Mouse (Mus musculus): ENCODE results near the gene Arpc3. TPM values are rescaled to one million over a fixed set of nuclear protein-coding genes. Genes with fewer than 3 reads are reported as not detected.
"Not testable (repeated sequence)": the region's sequence is repeated elsewhere in the genome, so short reads cannot be mapped to it uniquely, and the experiment has no call there.

Gene Arpc3
- polyA plus RNA-seq, 1 experiment from 2014 or later = 147 TPM

DNA sequence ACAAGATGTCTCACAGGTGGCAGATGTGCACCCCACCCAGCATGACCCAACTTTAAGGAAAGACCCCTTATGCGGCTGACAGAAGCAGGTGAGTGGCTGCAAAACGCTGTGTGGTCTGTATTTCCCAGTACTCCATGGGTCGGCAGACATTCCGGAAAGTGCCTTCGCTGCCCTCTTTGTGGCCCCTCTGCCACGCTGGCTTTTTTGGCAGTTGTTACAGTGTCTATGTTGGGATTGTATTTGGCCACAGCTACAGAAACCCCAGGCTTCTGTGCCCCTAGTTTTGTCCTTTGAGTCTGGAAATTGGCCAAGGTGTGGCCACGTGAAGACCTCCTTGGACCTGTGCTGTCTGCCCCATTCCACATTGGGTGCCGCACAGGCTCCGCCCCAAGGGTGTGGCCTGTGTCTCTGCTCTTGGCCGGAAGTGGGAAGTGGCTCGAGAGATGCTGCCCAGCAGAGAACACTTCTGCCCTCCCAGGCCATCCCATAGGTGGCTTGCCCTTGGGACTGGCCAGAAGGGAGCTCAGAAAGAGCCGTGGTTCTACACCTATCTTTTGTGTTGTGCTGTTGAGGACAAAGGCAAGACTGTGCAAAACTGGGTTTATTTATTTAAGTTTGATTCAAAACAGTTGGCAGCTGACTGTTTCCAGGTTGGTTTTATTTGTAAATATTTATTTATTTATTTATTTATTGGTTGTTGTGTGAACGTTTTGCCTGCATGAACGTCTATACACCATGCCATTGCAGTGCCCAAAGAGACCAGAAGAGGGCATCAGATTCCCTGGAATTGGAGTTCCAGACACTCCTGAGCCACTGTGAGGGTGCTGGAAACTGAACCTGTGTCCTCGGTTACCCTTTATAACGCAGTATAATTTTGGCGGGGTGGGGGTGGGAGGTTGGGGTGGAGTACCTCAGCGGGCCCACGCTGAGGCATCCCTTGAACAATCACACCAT, 18.3 kb downstream of the Arpc3 start:
- H3K4me3 ChIP-seq (ENCODE audit: low read depth, low read length) = no peak overlapping the region
- H3K9ac ChIP-seq (ENCODE audit: low read length) = no peak overlapping the region
- H3K27ac ChIP-seq (replicated peaks) = no peak overlapping the region
- ATAC-seq (ENCODE audit: low FRiP score, low TSS enrichment) = no peak
- WGBS = 87% methylated on average over 19 of the region's 19 CpGs
- peak; percentile 49 for TF ChIP-seq CTCF (IDR thresholded peaks at IDR 0.05; ENCODE audit: low read depth)
- no peak for TF ChIP-seq EP300 (optimal IDR thresholded peaks at IDR 0.05)
- H3K27me3 ChIP-seq (ENCODE audit: control insufficient read depth, insufficient read depth, low read length) = no peaks in the 10 kb centered on the region
- H3K4me1 ChIP-seq (replicated peaks; ENCODE audit: control insufficient read depth, insufficient read depth) = no peaks in the 10 kb centered on the region
- H3K4me2 ChIP-seq (replicated peaks; ENCODE audit: low read depth) = no peak overlapping the region
- H3K9me3 ChIP-seq (ENCODE audit: control insufficient read depth, low read length) = no peaks in the 10 kb centered on the region
- H3K36me3 ChIP-seq (ENCODE audit: control insufficient read depth, insufficient read depth, low read length) = peaks cover 7% of the 10 kb centered on the region; the same call in 1 of the 2 replicates
- no peak for DNase-seq (ENCODE audit: low spot score)

DNA sequence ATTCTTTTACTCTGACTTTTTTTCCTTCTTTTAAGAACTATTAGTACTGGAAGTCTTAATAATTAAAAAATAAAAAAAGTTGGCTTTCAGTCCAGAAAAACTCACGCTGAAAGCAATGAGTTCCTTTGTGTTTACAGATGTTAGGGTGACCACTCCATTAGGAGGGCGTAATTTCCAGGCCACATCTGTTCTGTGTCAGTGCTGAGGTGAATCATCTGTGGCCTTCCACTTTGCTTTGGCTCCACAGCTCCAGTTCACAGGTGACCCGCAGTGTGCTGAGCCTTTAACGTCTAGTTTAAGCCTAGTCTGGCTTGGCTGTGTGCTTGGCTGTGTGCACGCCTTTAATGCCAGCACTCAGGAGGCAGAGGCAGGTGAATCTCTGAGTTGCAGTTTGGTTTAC, 20.2 kb downstream of the Arpc3 start:
- ATAC-seq (ENCODE audit: low FRiP score, low TSS enrichment) (no peak), DNase-seq (ENCODE audit: low spot score) (no peak)
- Histone ChIP-seq H3K4me1 (replicated peaks; ENCODE audit: control insufficient read depth, insufficient read depth) (no peaks in the 10 kb centered on the region), H3K4me2 (replicated peaks; ENCODE audit: low read depth) (no peak overlapping the region), H3K27ac (replicated peaks) (no peak overlapping the region), H3K9ac (ENCODE audit: low read length) (no peak overlapping the region), H3K36me3 (ENCODE audit: control insufficient read depth, insufficient read depth, low read length) (no peaks in the 10 kb centered on the region), H3K9me3 (ENCODE audit: control insufficient read depth, low read length) (no peaks in the 10 kb centered on the region), H3K4me3 (ENCODE audit: low read depth, low read length) (no peak overlapping the region), H3K27me3 (ENCODE audit: control insufficient read depth, insufficient read depth, low read length) (no peaks in the 10 kb centered on the region)
- WGBS = 56% methylated on average over 5 of the region's 5 CpGs
- TF ChIP-seq CTCF (IDR thresholded peaks at IDR 0.05; ENCODE audit: low read depth) = no peak
- TF ChIP-seq EP300 (optimal IDR thresholded peaks at IDR 0.05) = no peak

DNA sequence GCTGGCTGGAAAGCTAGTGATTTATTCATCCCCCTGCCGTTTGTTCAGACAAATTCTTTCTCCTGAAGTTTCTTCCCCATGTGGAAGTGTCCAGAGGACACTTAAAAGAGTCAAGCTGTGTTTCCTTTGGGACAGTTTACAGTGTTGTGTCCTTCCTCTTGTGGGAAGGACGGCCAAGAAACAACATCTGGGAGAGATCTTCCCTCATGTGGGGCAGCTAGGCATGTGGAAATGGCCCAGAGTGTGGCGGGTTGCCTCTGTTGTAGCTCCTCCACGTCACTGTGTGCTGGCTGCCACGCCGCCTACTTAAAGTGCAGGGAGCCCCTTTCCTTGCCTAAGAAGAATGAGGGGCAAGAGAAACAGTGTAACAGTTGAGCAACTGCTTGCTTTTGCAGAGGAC, 21.1 kb downstream of the Arpc3 start:
- H3K36me3 ChIP-seq (ENCODE audit: control insufficient read depth, insufficient read depth, low read length) = no peaks in the 10 kb centered on the region
- no peak overlapping the region for H3K4me2 ChIP-seq (replicated peaks; ENCODE audit: low read depth)
- peak; percentile 43; the same call in 1 of the 2 replicates for ATAC-seq (ENCODE audit: low FRiP score, low TSS enrichment)
- H3K4me1 ChIP-seq (replicated peaks; ENCODE audit: control insufficient read depth, insufficient read depth) = no peaks in the 10 kb centered on the region
- no peaks in the 10 kb centered on the region for H3K9me3 ChIP-seq (ENCODE audit: control insufficient read depth, low read length)
- TF ChIP-seq EP300 (optimal IDR thresholded peaks at IDR 0.05) (no peak), CTCF (IDR thresholded peaks at IDR 0.05; ENCODE audit: low read depth) (no peak)
- H3K27me3 ChIP-seq (ENCODE audit: control insufficient read depth, insufficient read depth, low read length) = no peaks in the 10 kb centered on the region
- no peak for DNase-seq (ENCODE audit: low spot score)
- WGBS = 40% methylated on average over 6 of the region's 6 CpGs
- 0 out of 2 replicates have a peak overlapping the region, but pooled peaks have one; percentile 18 for H3K27ac ChIP-seq (replicated peaks)
- H3K9ac ChIP-seq (ENCODE audit: low read length) = no peak overlapping the region
- H3K4me3 ChIP-seq (ENCODE audit: low read depth, low read length) = no peak overlapping the region

DNA sequence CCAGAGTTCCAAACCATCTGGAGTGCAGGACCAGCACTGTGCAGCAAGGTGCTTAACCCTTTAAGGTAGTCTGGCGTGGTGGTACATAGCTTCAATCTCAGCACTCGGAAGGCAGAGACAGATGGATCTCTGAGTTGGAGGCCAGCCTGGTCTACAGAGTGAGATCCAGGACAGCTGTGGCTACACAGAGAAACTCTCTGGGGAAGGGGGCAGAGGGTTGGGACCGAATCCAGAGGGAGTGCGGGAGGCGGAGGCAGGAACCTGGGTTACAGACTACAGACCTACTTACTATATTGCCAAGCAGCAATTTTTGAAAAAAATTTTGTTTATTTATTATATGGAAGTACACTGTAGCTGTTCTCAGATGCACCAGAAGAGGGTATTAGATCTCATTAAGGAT, 22.7 kb downstream of the Arpc3 start:
- no peak for TF ChIP-seq CTCF (IDR thresholded peaks at IDR 0.05; ENCODE audit: low read depth)
- no peak for TF ChIP-seq EP300 (optimal IDR thresholded peaks at IDR 0.05)
- no peak overlapping the region for H3K4me3 ChIP-seq (ENCODE audit: low read depth, low read length)
- ATAC-seq (ENCODE audit: low FRiP score, low TSS enrichment) = no peak
- no peak for DNase-seq (ENCODE audit: low spot score)
- no peaks in the 10 kb centered on the region for H3K27me3 ChIP-seq (ENCODE audit: control insufficient read depth, insufficient read depth, low read length)
- no peak overlapping the region for H3K9ac ChIP-seq (ENCODE audit: low read length)
- H3K4me1 ChIP-seq (replicated peaks; ENCODE audit: control insufficient read depth, insufficient read depth) = no peaks in the 10 kb centered on the region
- no peaks in the 10 kb centered on the region for H3K9me3 ChIP-seq (ENCODE audit: control insufficient read depth, low read length)
- WGBS = 84% methylated on average over 5 of the region's 5 CpGs
- H3K36me3 ChIP-seq (ENCODE audit: control insufficient read depth, insufficient read depth, low read length) = no peaks in the 10 kb centered on the region
- H3K4me2 ChIP-seq (replicated peaks; ENCODE audit: low read depth) = no peak overlapping the region
- H3K27ac ChIP-seq (replicated peaks) = no peak overlapping the region

DNA sequence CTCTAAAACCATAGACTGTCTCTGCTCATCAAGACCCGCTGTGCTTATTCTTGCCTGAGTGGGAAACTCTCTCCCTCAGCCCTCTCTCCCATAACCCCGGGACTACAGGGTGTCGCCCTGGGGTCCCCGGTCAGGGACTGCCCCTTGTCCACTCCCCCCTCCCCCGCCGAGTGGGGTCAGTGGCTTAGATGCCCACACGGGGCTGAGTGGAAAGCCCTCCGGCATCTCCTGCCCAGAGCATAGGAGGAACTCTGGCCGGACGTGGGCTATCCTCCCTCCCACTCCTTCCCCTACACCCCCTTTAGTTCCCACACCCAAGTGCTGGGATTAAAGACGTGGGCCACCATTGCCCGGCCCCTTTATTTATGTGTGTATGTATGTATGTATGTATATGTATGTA, 23.8 kb downstream of the Arpc3 start:
- DNase-seq (ENCODE audit: low spot score) (no peak), ATAC-seq (ENCODE audit: low FRiP score, low TSS enrichment) (0 out of 2 replicates have a peak, but pooled peaks have one; percentile 45)
- H3K9me3 ChIP-seq (ENCODE audit: control insufficient read depth, low read length) = no peaks in the 10 kb centered on the region
- H3K9ac ChIP-seq (ENCODE audit: low read length) = no peak overlapping the region
- H3K4me3 ChIP-seq (ENCODE audit: low read depth, low read length) = no peak overlapping the region
- H3K4me1 ChIP-seq (replicated peaks; ENCODE audit: control insufficient read depth, insufficient read depth) = no peaks in the 10 kb centered on the region
- no peaks in the 10 kb centered on the region for H3K27me3 ChIP-seq (ENCODE audit: control insufficient read depth, insufficient read depth, low read length)
- TF ChIP-seq CTCF (IDR thresholded peaks at IDR 0.05; ENCODE audit: low read depth) (no peak), EP300 (optimal IDR thresholded peaks at IDR 0.05) (no peak)
- no peak overlapping the region for H3K27ac ChIP-seq (replicated peaks)
- no peaks in the 10 kb centered on the region for H3K36me3 ChIP-seq (ENCODE audit: control insufficient read depth, insufficient read depth, low read length)
- no peak overlapping the region for H3K4me2 ChIP-seq (replicated peaks; ENCODE audit: low read depth)
- WGBS = 84% methylated on average over 12 of the region's 12 CpGs

DNA sequence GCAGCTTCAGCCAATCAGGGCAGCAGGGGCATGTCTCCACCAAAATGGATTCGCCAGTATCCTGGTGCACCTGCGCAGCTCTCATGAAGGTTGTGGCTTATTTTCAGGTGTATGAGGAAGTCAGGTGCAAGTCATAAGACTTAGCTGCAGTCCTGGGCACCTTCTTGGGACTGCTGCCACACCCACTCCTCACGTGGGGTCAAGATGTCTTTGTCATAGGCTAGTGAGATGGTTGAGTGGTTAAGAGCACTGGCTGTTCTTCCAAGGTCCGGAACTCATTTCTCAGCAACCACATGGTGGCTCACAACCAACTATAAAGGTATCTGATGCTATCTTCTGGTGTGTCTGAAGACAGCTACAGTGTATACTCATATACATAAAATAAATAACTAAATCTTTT, 29.0 kb downstream of the Arpc3 start:
- DNase-seq (ENCODE audit: low spot score) = peak; percentile 39
- H3K36me3 ChIP-seq (ENCODE audit: control insufficient read depth, insufficient read depth, low read length); H3K4me2 ChIP-seq (replicated peaks; ENCODE audit: low read depth); H3K9me3 ChIP-seq (ENCODE audit: control insufficient read depth, low read length); ATAC-seq (ENCODE audit: low FRiP score, low TSS enrichment); H3K9ac ChIP-seq (ENCODE audit: low read length); H3K4me1 ChIP-seq (replicated peaks; ENCODE audit: control insufficient read depth, insufficient read depth); H3K27me3 ChIP-seq (ENCODE audit: control insufficient read depth, insufficient read depth, low read length); H3K27ac ChIP-seq (replicated peaks); H3K4me3 ChIP-seq (ENCODE audit: low read depth, low read length): not testable (repeated sequence)
- WGBS = 64% methylated on average over 4 of the region's 4 CpGs

All from stomach, postnatal 0 days (tissue).